Mouse (Mus musculus): ENCODE results near the gene S100a4. TPM values are rescaled to one million over a fixed set of nuclear protein-coding genes. Genes with fewer than 3 reads are reported as not detected.

The S100a4 gene
- polyA plus RNA-seq, 1 experiment from 2014 or later, result 7.0 TPM

GRCm38 (mm10) chr3:90600458-90601195 lies 2.9 kb upstream of the S100a4 start:
- Histone ChIP-seq H3K4me3 (no peak overlapping the region), H3K36me3 (no peaks in the 10 kb centered on the region), H3K27ac (no peak overlapping the region), H3K4me2 (replicated peaks) (no peak overlapping the region), H3K27me3 (no peaks in the 10 kb centered on the region), H3K9ac (no peak overlapping the region), H3K9me3 (no peaks in the 10 kb centered on the region), H3K4me1 (peaks cover 28% of the 10 kb centered on the region)
- ATAC-seq (ENCODE audit: low FRiP score, low read depth), result no peak
- WGBS, result 80% methylated on average over 8 of the region's 8 CpGs

GRCm38 (mm10) chr3:90601486-90602110 lies 2.0 kb upstream of the S100a4 start, which contains the start of gene Gm42674:
Gene Gm42674 (plus strand): TSS chr3:90601904.
- 80% methylated on average over 11 of the region's 11 CpGs for WGBS
- H3K4me2 ChIP-seq (replicated peaks), result no peak within 1 kb of the TSS
- no peak within 1 kb of the TSS for H3K9ac ChIP-seq
- no peak for ATAC-seq (ENCODE audit: low FRiP score, low read depth)
- no peak within 1 kb of the TSS for H3K27ac ChIP-seq
- no peaks in the 10 kb centered on the region for H3K27me3 ChIP-seq
- no peaks in the 10 kb centered on the region for H3K9me3 ChIP-seq
- no peak within 1 kb of the TSS for H3K4me3 ChIP-seq
- H3K4me1 ChIP-seq, result peaks cover 37% of the 10 kb centered on the region
- H3K36me3 ChIP-seq, result no peaks in the 10 kb centered on the region

GRCm38 (mm10) chr3:90604416-90604815 lies 845 bp downstream of the S100a4 start:
- H3K9ac ChIP-seq, result no peak overlapping the region
- ATAC-seq (ENCODE audit: low FRiP score, low read depth), result peak; percentile 60
- WGBS, result 11% methylated on average over 4 of the region's 4 CpGs
- no peak overlapping the region for H3K4me2 ChIP-seq (replicated peaks)
- no peak overlapping the region for H3K4me3 ChIP-seq
- no peaks in the 10 kb centered on the region for H3K9me3 ChIP-seq
- no peaks in the 10 kb centered on the region for H3K36me3 ChIP-seq
- H3K4me1 ChIP-seq, result peaks cover 40% of the 10 kb centered on the region
- H3K27me3 ChIP-seq, result no peaks in the 10 kb centered on the region
- H3K27ac ChIP-seq, result peak overlapping the region; percentile 86

- Histone ChIP-seq H3K4me1 (peaks cover 40% of the 10 kb centered on the region), H3K27ac (peak overlapping the region; percentile 86)
- 82% methylated on average over 3 of the region's 3 CpGs for WGBS
Observed at GRCm38 (mm10) chr3:90605049-90605448, 1.5 kb downstream of the S100a4 start.

GRCm38 (mm10) chr3:90605736-90606135 lies 2.2 kb downstream of the S100a4 start:
- no peak overlapping the region for H3K4me3 ChIP-seq
- H3K27ac ChIP-seq, result peak overlapping the region; percentile 85
- no peaks in the 10 kb centered on the region for H3K27me3 ChIP-seq
- WGBS, result 58% methylated on average over 2 of the region's 2 CpGs
- H3K4me2 ChIP-seq (replicated peaks), result no peak overlapping the region
- peaks cover 44% of the 10 kb centered on the region for H3K4me1 ChIP-seq
- H3K36me3 ChIP-seq, result no peaks in the 10 kb centered on the region
- H3K9me3 ChIP-seq, result no peaks in the 10 kb centered on the region
- ATAC-seq (ENCODE audit: low FRiP score, low read depth), result peak; percentile 10; the same call in 1 of the 2 replicates
- H3K9ac ChIP-seq, result no peak overlapping the region

More at GRCm38 (mm10) chr3:90605049-90605448, 1.5 kb downstream of the S100a4 start:
- H3K9ac ChIP-seq, result no peak overlapping the region
- H3K36me3 ChIP-seq, result no peaks in the 10 kb centered on the region
- no peak for ATAC-seq (ENCODE audit: low FRiP score, low read depth)
- H3K27me3 ChIP-seq, result no peaks in the 10 kb centered on the region
- no peaks in the 10 kb centered on the region for H3K9me3 ChIP-seq
- H3K4me3 ChIP-seq, result no peak overlapping the region
- no peak overlapping the region for H3K4me2 ChIP-seq (replicated peaks)

- Histone ChIP-seq H3K9me3 (no peaks in the 10 kb centered on the region), H3K4me3 (no peak overlapping the region), H3K9ac (no peak overlapping the region), H3K27me3 (no peaks in the 10 kb centered on the region), H3K4me1 (peaks cover 45% of the 10 kb centered on the region), H3K36me3 (no peaks in the 10 kb centered on the region), H3K4me2 (replicated peaks) (no peak overlapping the region), H3K27ac (peak overlapping the region; percentile 85)
- WGBS, result 51% methylated on average over 6 of the region's 6 CpGs
- peak; percentile 66; the same call in 1 of the 2 replicates for ATAC-seq (ENCODE audit: low FRiP score, low read depth)
Observed at GRCm38 (mm10) chr3:90606185-90606584, 2.6 kb downstream of the S100a4 start.

- H3K36me3 ChIP-seq, result no peaks in the 10 kb centered on the region
- ATAC-seq (ENCODE audit: low FRiP score, low read depth), result no peak
- H3K4me2 ChIP-seq (replicated peaks), result no peak overlapping the region
- H3K27me3 ChIP-seq, result no peaks in the 10 kb centered on the region
- no peak overlapping the region for H3K27ac ChIP-seq
- H3K9ac ChIP-seq, result no peak overlapping the region
- H3K9me3 ChIP-seq, result no peaks in the 10 kb centered on the region
- WGBS, result 88% methylated on average over 3 of the region's 3 CpGs
- peaks cover 45% of the 10 kb centered on the region for H3K4me1 ChIP-seq
- no peak overlapping the region for H3K4me3 ChIP-seq
Observed at GRCm38 (mm10) chr3:90607361-90607760, 3.8 kb downstream of the S100a4 start.

GRCm38 (mm10) chr3:90608223-90608622 lies 4.7 kb downstream of the S100a4 start, which contains the start of gene S100a5:
Gene S100a5 (plus strand): TSS chr3:90608523.
- Histone ChIP-seq H3K9me3 (no peaks in the 10 kb centered on the region), H3K36me3 (no peaks in the 10 kb centered on the region), H3K27ac (no peak within 1 kb of the TSS; the same call in 1 of the 2 replicates), H3K4me2 (replicated peaks) (no peak within 1 kb of the TSS), H3K4me1 (peaks cover 46% of the 10 kb centered on the region), H3K9ac (no peak within 1 kb of the TSS), H3K27me3 (0 out of 2 replicates have a peak, but pooled peaks cover 1% of the 10 kb centered on the region), H3K4me3 (no peak within 1 kb of the TSS)
- no peak for ATAC-seq (ENCODE audit: low FRiP score, low read depth)
- WGBS, result 59% methylated on average over 3 of the region's 3 CpGs

GRCm38 (mm10) chr3:90609102-90609501 lies 5.5 kb downstream of the S100a4 start:
- no peak overlapping the region for H3K4me2 ChIP-seq (replicated peaks)
- no peaks in the 10 kb centered on the region for H3K36me3 ChIP-seq
- no peak for ATAC-seq (ENCODE audit: low FRiP score, low read depth)

GRCm38 (mm10) chr3:90611494-90611893 lies 7.9 kb downstream of the S100a4 start:
- 93% methylated on average over 3 of the region's 3 CpGs for WGBS
- Histone ChIP-seq H3K4me2 (replicated peaks) (no peak overlapping the region), H3K27ac (no peak overlapping the region), H3K4me1 (peaks cover 23% of the 10 kb centered on the region), H3K9me3 (no peaks in the 10 kb centered on the region), H3K9ac (no peak overlapping the region), H3K4me3 (no peak overlapping the region), H3K27me3 (peaks cover 6% of the 10 kb centered on the region; the same call in 1 of the 2 replicates), H3K36me3 (no peaks in the 10 kb centered on the region)
- ATAC-seq (ENCODE audit: low FRiP score, low read depth), result no peak

More at GRCm38 (mm10) chr3:90609102-90609501, 5.5 kb downstream of the S100a4 start:
- Histone ChIP-seq H3K9me3 (no peaks in the 10 kb centered on the region), H3K9ac (no peak overlapping the region), H3K4me3 (no peak overlapping the region), H3K27ac (no peak overlapping the region), H3K27me3 (peaks cover 6% of the 10 kb centered on the region; the same call in 1 of the 2 replicates), H3K4me1 (peaks cover 41% of the 10 kb centered on the region)

GRCm38 (mm10) chr3:90612061-90612460 lies 8.5 kb downstream of the S100a4 start:
- no peak for ATAC-seq (ENCODE audit: low FRiP score, low read depth)
- Histone ChIP-seq H3K27ac (no peak overlapping the region), H3K36me3 (no peaks in the 10 kb centered on the region), H3K4me3 (no peak overlapping the region), H3K27me3 (peaks cover 6% of the 10 kb centered on the region; the same call in 1 of the 2 replicates), H3K9me3 (no peaks in the 10 kb centered on the region), H3K4me1 (peaks cover 23% of the 10 kb centered on the region), H3K4me2 (replicated peaks) (no peak overlapping the region), H3K9ac (no peak overlapping the region)
- 75% methylated on average over 4 of the region's 4 CpGs for WGBS

GRCm38 (mm10) chr3:90612728-90613291 lies 9.2 kb downstream of the S100a4 start, which contains the start of gene S100a6:
Gene S100a6 (plus strand): TSS chr3:90612882.
- Histone ChIP-seq H3K9ac (peak within 1 kb of the TSS; percentile 58), H3K9me3 (peaks cover 5% of the 10 kb centered on the region; the same call in 1 of the 2 replicates), H3K4me3 (peak within 1 kb of the TSS; percentile 41), H3K27ac (no peak within 1 kb of the TSS), H3K4me2 (replicated peaks) (peak within 1 kb of the TSS; percentile 78), H3K36me3 (no peaks in the 10 kb centered on the region), H3K27me3 (peaks cover 6% of the 10 kb centered on the region; the same call in 1 of the 2 replicates), H3K4me1 (peaks cover 20% of the 10 kb centered on the region)
- WGBS, result under 1% methylated on average over 23 of the region's 23 CpGs
- ATAC-seq (ENCODE audit: low FRiP score, low read depth), result peak; percentile 81

All from limb, embryonic 13.5 days (tissue).